Mouse (Mus musculus) lung, postnatal 36 days (tissue): ENCODE measurements around the gene A430005L14Rik.
"Not testable (repeated sequence)": the region's sequence is repeated elsewhere in the genome, so short reads cannot be mapped to it uniquely, and the experiment has no call there.

ENCODE experiments used
- DNase-seq: peaks from one replicate; pipeline ENCODE4 v3.0.0; 2022; ENCODE audit warnings: mixed read lengths

The A430005L14Rik gene

GRCm38 (mm10) chr4:153956569-153957405 lies at the start of gene A430005L14Rik:
A430005L14Rik (plus strand) TSS chr4:153957237.
- peak; percentile 96 for DNase-seq

GRCm38 (mm10) chr4:153907573-153907972 lies 49.5 kb upstream of the A430005L14Rik start:
- DNase-seq: no peak

GRCm38 (mm10) chr4:153913635-153914034 lies 43.4 kb upstream of the A430005L14Rik start:
- no peak for DNase-seq

GRCm38 (mm10) chr4:153917773-153918500 lies 39.1 kb upstream of the A430005L14Rik start:
- DNase-seq: no peak

GRCm38 (mm10) chr4:153920517-153921233 lies 36.4 kb upstream of the A430005L14Rik start:
- no peak for DNase-seq

- DNase-seq: not testable (repeated sequence)
Measured at GRCm38 (mm10) chr4:153922090-153922489, 34.9 kb upstream of the A430005L14Rik start.

- no peak for DNase-seq
Measured at GRCm38 (mm10) chr4:153928772-153929299, 28.2 kb upstream of the A430005L14Rik start.

GRCm38 (mm10) chr4:153929425-153929824 lies 27.6 kb upstream of the A430005L14Rik start:
- no peak for DNase-seq

- DNase-seq: no peak
Measured at GRCm38 (mm10) chr4:153929921-153930320, 27.1 kb upstream of the A430005L14Rik start.

GRCm38 (mm10) chr4:153943243-153943642 lies 13.8 kb upstream of the A430005L14Rik start:
- peak; percentile 26 for DNase-seq

GRCm38 (mm10) chr4:153944261-153944660 lies 12.8 kb upstream of the A430005L14Rik start:
- DNase-seq: no peak

- DNase-seq: no peak
Measured at GRCm38 (mm10) chr4:153945741-153946140, 11.3 kb upstream of the A430005L14Rik start.

- no peak for DNase-seq
Measured at GRCm38 (mm10) chr4:153950372-153950771, 6.7 kb upstream of the A430005L14Rik start.

- no peak for DNase-seq
Measured at GRCm38 (mm10) chr4:153951150-153951549, 5.9 kb upstream of the A430005L14Rik start.

- DNase-seq: no peak
Measured at GRCm38 (mm10) chr4:153951692-153952091, 5.3 kb upstream of the A430005L14Rik start.

GRCm38 (mm10) chr4:153955651-153956050 lies 1.4 kb upstream of the A430005L14Rik start:
- no peak for DNase-seq

- peak; percentile 13 for DNase-seq
Measured at GRCm38 (mm10) chr4:153957444-153958250, 610 bp downstream of the A430005L14Rik start.

- no peak for DNase-seq
Measured at GRCm38 (mm10) chr4:153962631-153963030, 5.6 kb downstream of the A430005L14Rik start.

- no peak for DNase-seq
Measured at GRCm38 (mm10) chr4:153966651-153967050, 9.6 kb downstream of the A430005L14Rik start.

GRCm38 (mm10) chr4:153967556-153967955 lies 10.5 kb downstream of the A430005L14Rik start:
- DNase-seq: no peak

- DNase-seq: no peak
Measured at GRCm38 (mm10) chr4:153968063-153968462, 11.0 kb downstream of the A430005L14Rik start.
